Mouse (Mus musculus): ENCODE data around the gene Slc19a2. TPM values are rescaled to one million over a fixed set of nuclear protein-coding genes. Genes with fewer than 3 reads are reported as not detected.

The Slc19a2 gene
- total RNA-seq, 1 experiment = 93.3 TPM

- in situ Hi-C loops (cut with MboI; ENCODE audit: low sequenced_read_pairs in 2 of 2, unreplicated experiment in 2 of 2) = no loop called here
- Histone ChIP-seq H3K9me3 (ENCODE audit: control insufficient read depth, insufficient read depth, low read depth, low read length) (no peaks in the 10 kb centered on the region), H3K36me3 (ENCODE audit: control insufficient read depth, insufficient read depth, low read length, poor library complexity, severe bottlenecking) (peaks cover 15% of the 10 kb centered on the region), H3K27ac (ENCODE audit: insufficient read depth, low read depth, low read length, poor library complexity, severe bottlenecking) (no peak overlapping the region), H3K4me3 (ENCODE audit: insufficient read depth in 1 of 2, low read depth in 1 of 2, low read length in 2 of 2, poor library complexity in 1 of 2, severe bottlenecking in 1 of 2) (no peak overlapping the region), H3K4me1 (ENCODE audit: control insufficient read depth in 2 of 2, insufficient read depth in 2 of 2, low read length in 2 of 2, poor library complexity in 1 of 2) (no peaks in the 10 kb centered on the region), H3K9ac (ENCODE audit: insufficient read depth, low read depth, low read length, poor library complexity, severe bottlenecking) (no peak overlapping the region)
- no peak for DNase-seq (ENCODE audit: low read depth, low spot score)
- TF ChIP-seq CHD2 (IDR thresholded peaks at IDR 0.05; ENCODE audit: low read depth, low read length) (no peak), HCFC1 (IDR thresholded peaks at IDR 0.05; ENCODE audit: borderline replicate concordance, insufficient read depth, low read length) (no peak), MAFK (IDR thresholded peaks at IDR 0.05; ENCODE audit: insufficient read depth, low read depth, low read length) (no peak)
Observed at GRCm38 (mm10) chr1:164301949-164302348, 53.1 kb downstream of the Slc19a2 start.

- no peaks in the 10 kb centered on the region for H3K4me1 ChIP-seq (ENCODE audit: control insufficient read depth in 2 of 2, insufficient read depth in 2 of 2, low read length in 2 of 2, poor library complexity in 1 of 2)
- no peak for DNase-seq (ENCODE audit: low read depth, low spot score)
- peaks cover 13% of the 10 kb centered on the region for H3K36me3 ChIP-seq (ENCODE audit: control insufficient read depth, insufficient read depth, low read length, poor library complexity, severe bottlenecking)
- H3K9me3 ChIP-seq (ENCODE audit: control insufficient read depth, insufficient read depth, low read depth, low read length) = no peaks in the 10 kb centered on the region
- no peak for TF ChIP-seq ZC3H11A (IDR thresholded peaks at IDR 0.05; ENCODE audit: borderline replicate concordance, low read depth, low read length)
- TF ChIP-seq MAFK (IDR thresholded peaks at IDR 0.05; ENCODE audit: insufficient read depth, low read depth, low read length) = no peak
- no peak for TF ChIP-seq CHD2 (IDR thresholded peaks at IDR 0.05; ENCODE audit: low read depth, low read length)
- TF ChIP-seq HCFC1 (IDR thresholded peaks at IDR 0.05; ENCODE audit: borderline replicate concordance, insufficient read depth, low read length) = no peak
- no peak for TF ChIP-seq ZNF384 (IDR thresholded peaks at IDR 0.05; ENCODE audit: low read depth, low read length)
- no peak within 1 kb of the TSS for H3K4me3 ChIP-seq (ENCODE audit: insufficient read depth in 1 of 2, low read depth in 1 of 2, low read length in 2 of 2, poor library complexity in 1 of 2, severe bottlenecking in 1 of 2)
- H3K9ac ChIP-seq (ENCODE audit: insufficient read depth, low read depth, low read length, poor library complexity, severe bottlenecking) = no peak within 1 kb of the TSS
- in situ Hi-C loops (cut with MboI; ENCODE audit: low sequenced_read_pairs in 2 of 2, unreplicated experiment in 2 of 2) = no loop called here
- H3K27ac ChIP-seq (ENCODE audit: insufficient read depth, low read depth, low read length, poor library complexity, severe bottlenecking) = no peak within 1 kb of the TSS
Observed at GRCm38 (mm10) chr1:164303821-164304220, 55.0 kb downstream of the Slc19a2 start, which contains the start of gene Nme7. Gene Nme7 (plus strand): TSS chr1:164304121.

- Histone ChIP-seq H3K27ac (ENCODE audit: insufficient read depth, low read depth, low read length, poor library complexity, severe bottlenecking) (no peak within 1 kb of the TSS), H3K36me3 (ENCODE audit: control insufficient read depth, insufficient read depth, low read length, poor library complexity, severe bottlenecking) (peaks cover 2% of the 10 kb centered on the region; the same call in 1 of the 2 replicates), H3K4me1 (ENCODE audit: control insufficient read depth in 2 of 2, insufficient read depth in 2 of 2, low read length in 2 of 2, poor library complexity in 1 of 2) (no peaks in the 10 kb centered on the region), H3K9ac (ENCODE audit: insufficient read depth, low read depth, low read length, poor library complexity, severe bottlenecking) (peak within 1 kb of the TSS; percentile 82), H3K9me3 (ENCODE audit: control insufficient read depth, insufficient read depth, low read depth, low read length) (no peaks in the 10 kb centered on the region), H3K4me3 (ENCODE audit: insufficient read depth in 1 of 2, low read depth in 1 of 2, low read length in 2 of 2, poor library complexity in 1 of 2, severe bottlenecking in 1 of 2) (peak within 1 kb of the TSS; percentile 76 to 86)
- DNase-seq (ENCODE audit: low read depth, low spot score) = peak; percentile 100
- TF ChIP-seq ZNF384 (IDR thresholded peaks at IDR 0.05; ENCODE audit: low read depth, low read length) (peak; percentile 83), HCFC1 (IDR thresholded peaks at IDR 0.05; ENCODE audit: borderline replicate concordance, insufficient read depth, low read length) (peak; percentile 80), ZC3H11A (IDR thresholded peaks at IDR 0.05; ENCODE audit: borderline replicate concordance, low read depth, low read length) (no peak), MAFK (IDR thresholded peaks at IDR 0.05; ENCODE audit: insufficient read depth, low read depth, low read length) (no peak), CHD2 (IDR thresholded peaks at IDR 0.05; ENCODE audit: low read depth, low read length) (peak; percentile 78)
- in situ Hi-C loops (cut with MboI; ENCODE audit: low sequenced_read_pairs in 2 of 2, unreplicated experiment in 2 of 2) = no loop called here
Observed at GRCm38 (mm10) chr1:164307124-164307751, 58.4 kb downstream of the Slc19a2 start, which contains the start of gene Blzf1. Gene Blzf1 (minus strand): TSS chr1:164307489.

- H3K4me1 ChIP-seq (ENCODE audit: control insufficient read depth in 2 of 2, insufficient read depth in 2 of 2, low read length in 2 of 2, poor library complexity in 1 of 2) = no peaks in the 10 kb centered on the region
- DNase-seq (ENCODE audit: low read depth, low spot score) = no peak
- peak overlapping the region; percentile 68 to 86 for H3K4me3 ChIP-seq (ENCODE audit: insufficient read depth in 1 of 2, low read depth in 1 of 2, low read length in 2 of 2, poor library complexity in 1 of 2, severe bottlenecking in 1 of 2)
- in situ Hi-C loops (cut with MboI; ENCODE audit: low sequenced_read_pairs in 2 of 2, unreplicated experiment in 2 of 2) = no loop called here
- H3K36me3 ChIP-seq (ENCODE audit: control insufficient read depth, insufficient read depth, low read length, poor library complexity, severe bottlenecking) = no peaks in the 10 kb centered on the region; the same call in 1 of the 2 replicates
- no peaks in the 10 kb centered on the region for H3K9me3 ChIP-seq (ENCODE audit: control insufficient read depth, insufficient read depth, low read depth, low read length)
- H3K27ac ChIP-seq (ENCODE audit: insufficient read depth, low read depth, low read length, poor library complexity, severe bottlenecking) = no peak overlapping the region
- H3K9ac ChIP-seq (ENCODE audit: insufficient read depth, low read depth, low read length, poor library complexity, severe bottlenecking) = peak overlapping the region; percentile 71
- TF ChIP-seq MAFK (IDR thresholded peaks at IDR 0.05; ENCODE audit: insufficient read depth, low read depth, low read length) = no peak
- TF ChIP-seq HCFC1 (IDR thresholded peaks at IDR 0.05; ENCODE audit: borderline replicate concordance, insufficient read depth, low read length) = no peak
- no peak for TF ChIP-seq ZC3H11A (IDR thresholded peaks at IDR 0.05; ENCODE audit: borderline replicate concordance, low read depth, low read length)
- TF ChIP-seq ZNF384 (IDR thresholded peaks at IDR 0.05; ENCODE audit: low read depth, low read length) = no peak
- no peak for TF ChIP-seq CHD2 (IDR thresholded peaks at IDR 0.05; ENCODE audit: low read depth, low read length)
Observed at GRCm38 (mm10) chr1:164307922-164308321, 59.1 kb downstream of the Slc19a2 start.

Data from ES-E14 (cell line).